Mouse (Mus musculus) forebrain, postnatal 0 days (tissue): ENCODE measurements around the gene Camk1d. TPM values are rescaled to one million over a fixed set of nuclear protein-coding genes. Genes with fewer than 3 reads are reported as not detected.

Source experiments
- ATAC-seq: fragments of 200-750 bp; cut with Nextera tagmentation; 2 replicates; pipeline ENCODE4 v1.8.0; 2017; ENCODE audit warnings: mild to moderate bottlenecking, moderate library complexity
- DNase-seq: peaks from one replicate; pipeline ENCODE4 v3.0.0-alpha.2; 2015
- H3K27ac ChIP-seq: fragments of 300-500 bp; sonication (generic); 2 replicates; pipeline ENCODE4 v1.5.1; 2014; ENCODE audit warnings: low read depth, mild to moderate bottlenecking, antibody characterized with exemption, low read length, moderate library complexity, mixed read lengths
- H3K27me3 ChIP-seq: fragments of 300-500 bp; sonication (generic); 2 replicates; pipeline ENCODE4 v1.6.1; 2014; ENCODE audit warnings: mild to moderate bottlenecking, low read length, mixed read lengths; ENCODE audit not compliant: insufficient read depth
- H3K36me3 ChIP-seq: fragments of 300-500 bp; sonication (generic); 2 replicates; pipeline ENCODE4 v1.6.1; 2014; ENCODE audit warnings: mild to moderate bottlenecking, moderate library complexity; ENCODE audit not compliant: insufficient read depth
- H3K4me1 ChIP-seq: fragments of 300-500 bp; sonication (generic); 2 replicates; pipeline ENCODE4 v1.6.1; 2014; ENCODE audit warnings: antibody characterized with exemption; ENCODE audit not compliant: insufficient read depth
- H3K4me2 ChIP-seq: fragments of 300-500 bp; sonication (generic); 2 replicates; pipeline ENCODE4 v1.6.1; 2014; ENCODE audit warnings: low read depth, mild to moderate bottlenecking, moderate library complexity
- H3K4me3 ChIP-seq: fragments of 300-500 bp; sonication (generic); 2 replicates; pipeline ENCODE4 v1.5.1; 2014; ENCODE audit warnings: low read depth, low read length, mixed read lengths
- H3K9ac ChIP-seq: fragments of 300-500 bp; sonication (generic); 2 replicates; pipeline ENCODE4 v1.6.1; 2014; ENCODE audit warnings: mild to moderate bottlenecking
- H3K9me3 ChIP-seq: fragments of 300-500 bp; sonication (generic); 2 replicates; pipeline ENCODE4 v1.6.1; 2016; ENCODE audit warnings: low read length
- CTCF ChIP-seq: sonication (generic); IDR thresholded peaks from 2 replicates; pipeline ENCODE4 v1.5.1; 2016; ENCODE audit warnings: antibody characterized with exemption, control low read depth, low read depth
- WGBS: fragments of 180-500 bp; shearing (Covaris S2); extraction: QIAGEN DNeasy Blood & Tissue Kit; methylation state at CpG from one replicate; pipeline ENCODE4 v1.1.7; 2014; 5-methylcytosine and 5-hydroxymethylcytosine counted together
- polyA plus RNA-seq: library from polyadenylated mRNA; unstranded; fragments of >200 nt; fragmentation: Nextera tagmentation; extraction: Ambion mirVana; gene quantifications from 2 replicates; pipeline ENCODE4 v1.2.1, GENCODE M21; 2015
- total RNA-seq: library from RNA; depleted of rRNA; stranded (reverse); fragments of >200 nt; gene quantifications from 2 replicates; pipeline ENCODE4 v1.2.3, GENCODE M21; 2014

Camk1d gene
- total and polyA plus RNA-seq, 2 experiments from 2014 or later: 10.5 to 29.0 TPM

DNA sequence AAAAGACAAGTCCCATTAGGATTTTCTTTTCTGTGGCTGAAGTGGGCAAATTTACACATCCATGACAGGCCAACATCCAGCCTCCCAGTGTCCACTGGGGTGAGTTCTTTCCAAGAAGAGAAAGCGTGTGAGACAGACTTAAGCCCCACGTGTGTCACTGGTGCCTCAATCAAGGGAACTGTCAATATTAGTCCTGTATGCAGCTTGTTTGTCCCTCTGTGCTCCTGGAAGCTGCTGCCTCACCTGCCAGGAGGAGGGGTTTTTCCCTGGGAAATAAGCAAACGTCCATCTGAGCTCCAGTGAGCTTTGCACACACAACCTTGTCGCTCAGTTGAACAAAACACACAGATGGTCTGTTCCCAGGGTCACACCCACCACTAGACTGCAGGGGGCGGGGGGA lies 124.2 kb downstream of the Camk1d start:
- H3K4me1 ChIP-seq: no peaks in the 10 kb centered on the region
- H3K27ac ChIP-seq: no peak overlapping the region
- no peaks in the 10 kb centered on the region for H3K36me3 ChIP-seq
- H3K4me3 ChIP-seq: no peak overlapping the region
- H3K9ac ChIP-seq: no peak overlapping the region
- 73% methylated on average over 5 of the region's 5 CpGs for WGBS
- no peak for ATAC-seq
- no peak for TF ChIP-seq CTCF
- DNase-seq: no peak
- H3K9me3 ChIP-seq: no peaks in the 10 kb centered on the region
- no peak overlapping the region for H3K4me2 ChIP-seq
- H3K27me3 ChIP-seq: no peaks in the 10 kb centered on the region

DNA sequence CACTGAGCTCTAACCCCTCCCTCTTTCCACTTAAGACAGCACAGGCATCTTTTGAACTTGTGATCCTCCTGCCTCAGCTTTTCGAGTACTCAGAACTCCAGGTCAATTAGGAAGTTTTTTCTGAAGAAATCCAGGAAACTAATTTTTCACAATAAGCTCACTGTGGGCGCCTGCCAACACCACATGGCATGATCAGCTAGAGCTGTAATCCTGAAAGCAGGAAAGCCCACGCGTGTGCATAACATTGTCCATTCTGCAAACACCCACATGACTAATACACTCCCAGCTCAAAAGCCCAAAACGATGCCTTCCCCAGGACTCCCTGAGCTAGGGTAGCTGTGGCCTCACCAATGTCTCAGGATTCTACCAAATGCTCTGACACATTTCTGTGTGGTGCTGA lies 125.2 kb downstream of the Camk1d start:
- WGBS: 72% methylated on average over 5 of the region's 5 CpGs
- Histone ChIP-seq H3K36me3 (no peaks in the 10 kb centered on the region), H3K4me3 (no peak overlapping the region), H3K27ac (no peak overlapping the region), H3K27me3 (no peaks in the 10 kb centered on the region), H3K4me2 (no peak overlapping the region), H3K9me3 (no peaks in the 10 kb centered on the region), H3K4me1 (peaks cover 6% of the 10 kb centered on the region; the same call in 1 of the 2 replicates), H3K9ac (no peak overlapping the region)
- ATAC-seq: no peak
- TF ChIP-seq CTCF: no peak
- no peak for DNase-seq

DNA sequence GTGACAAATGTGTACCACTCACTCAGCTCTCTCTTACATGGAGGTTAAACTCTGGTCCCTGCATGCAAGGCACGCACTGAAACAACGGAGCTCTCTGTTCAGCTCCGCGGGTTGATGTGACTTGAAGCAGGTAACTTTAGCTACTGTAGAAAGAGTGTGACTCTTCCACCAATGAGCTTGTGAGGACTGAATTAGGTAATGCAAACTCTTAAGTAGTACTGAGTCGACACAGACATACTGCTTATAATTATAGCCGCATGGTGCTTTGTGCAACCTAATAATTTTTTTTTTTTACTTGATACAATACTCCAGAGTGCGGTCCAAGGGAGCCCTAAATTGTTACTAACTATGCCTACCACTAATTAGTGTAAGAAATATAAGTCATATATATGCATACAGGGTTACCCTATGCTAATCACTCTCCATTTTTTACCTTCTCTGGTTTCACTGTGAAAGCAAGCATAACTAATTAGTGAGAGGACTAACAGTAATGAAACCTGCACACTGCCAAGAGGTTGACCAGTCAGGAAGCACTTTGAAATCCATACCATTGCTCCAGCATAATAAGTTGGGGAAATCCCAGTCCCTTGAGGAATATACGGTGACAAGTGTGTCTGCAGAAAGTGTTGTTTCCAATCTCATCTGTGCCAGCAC lies 125.9 kb downstream of the Camk1d start:
- Histone ChIP-seq H3K27ac (no peak overlapping the region), H3K4me3 (no peak overlapping the region), H3K36me3 (no peaks in the 10 kb centered on the region), H3K4me1 (peaks cover 7% of the 10 kb centered on the region; the same call in 1 of the 2 replicates), H3K9me3 (no peaks in the 10 kb centered on the region), H3K27me3 (no peaks in the 10 kb centered on the region), H3K4me2 (no peak overlapping the region), H3K9ac (no peak overlapping the region)
- no peak for DNase-seq
- TF ChIP-seq CTCF: no peak
- no peak for ATAC-seq
- WGBS: 83% methylated on average over 8 of the region's 8 CpGs

DNA sequence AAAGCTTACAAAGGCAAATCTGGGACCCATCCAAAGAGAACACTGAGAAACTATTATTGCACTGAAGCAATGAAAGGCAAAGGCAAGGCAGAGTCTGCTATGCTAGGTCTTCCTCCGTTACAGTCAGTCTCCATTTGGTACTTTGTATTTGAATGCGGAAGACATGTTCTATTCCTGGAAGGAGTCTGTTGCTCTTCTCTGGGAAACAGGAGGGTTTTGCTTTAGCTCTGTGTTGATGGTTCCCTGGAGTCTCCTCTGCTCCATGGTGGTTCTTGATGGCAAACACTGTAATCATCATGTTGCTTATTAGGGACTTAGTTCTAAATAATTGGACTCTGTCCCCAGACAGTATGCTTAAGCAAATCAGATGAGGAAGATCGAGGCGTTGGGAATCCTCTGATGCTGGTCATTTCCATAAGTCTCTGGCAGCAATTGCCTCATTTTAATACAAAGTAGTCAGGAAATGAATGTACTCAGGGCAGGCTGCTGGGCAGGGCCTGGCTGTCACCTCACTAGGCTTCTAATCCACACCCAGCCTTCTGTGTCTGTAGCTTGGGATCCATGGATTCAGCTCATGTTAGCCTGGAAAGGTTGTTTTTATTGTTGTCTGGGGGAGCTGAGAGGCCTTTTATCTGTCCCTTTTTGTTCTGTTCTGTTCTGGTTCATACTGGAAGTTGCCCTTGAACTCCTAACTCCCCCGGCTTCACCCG lies 129.8 kb downstream of the Camk1d start:
- TF ChIP-seq CTCF: no peak
- no peak for ATAC-seq
- H3K4me3 ChIP-seq: no peak overlapping the region
- H3K4me1 ChIP-seq: peaks cover 9% of the 10 kb centered on the region
- no peak overlapping the region for H3K9ac ChIP-seq
- no peak overlapping the region for H3K4me2 ChIP-seq
- H3K27me3 ChIP-seq: no peaks in the 10 kb centered on the region
- no peaks in the 10 kb centered on the region for H3K9me3 ChIP-seq
- DNase-seq: no peak
- H3K27ac ChIP-seq: no peak overlapping the region
- no peaks in the 10 kb centered on the region for H3K36me3 ChIP-seq
- WGBS: 61% methylated on average over 6 of the region's 6 CpGs

DNA sequence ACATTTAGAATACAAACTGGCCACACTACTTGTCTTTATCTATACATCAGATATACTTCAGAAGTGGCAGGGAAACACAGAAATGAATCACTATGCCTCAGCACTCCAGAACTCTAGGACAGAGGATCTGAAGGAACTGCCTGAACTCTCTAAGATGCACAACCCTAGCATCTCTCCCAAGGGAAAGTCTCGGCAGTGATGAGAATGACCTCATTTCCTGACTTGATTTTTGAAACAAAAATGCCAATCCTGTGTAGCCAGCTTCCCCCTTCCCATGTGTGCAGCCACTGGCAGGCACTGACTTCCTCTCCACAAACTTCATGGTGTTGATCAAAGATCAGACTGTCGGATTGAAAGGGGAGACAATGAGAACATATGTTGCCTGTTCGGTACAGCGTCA lies 134.9 kb downstream of the Camk1d start:
- DNase-seq (no peak), ATAC-seq (no peak)
- Histone ChIP-seq H3K4me1 (peaks cover 7% of the 10 kb centered on the region), H3K4me3 (no peak overlapping the region), H3K27me3 (no peaks in the 10 kb centered on the region), H3K27ac (no peak overlapping the region), H3K9ac (no peak overlapping the region), H3K9me3 (no peaks in the 10 kb centered on the region), H3K36me3 (no peaks in the 10 kb centered on the region), H3K4me2 (no peak overlapping the region)
- no peak for TF ChIP-seq CTCF
- WGBS: 54% methylated on average over 4 of the region's 4 CpGs

DNA sequence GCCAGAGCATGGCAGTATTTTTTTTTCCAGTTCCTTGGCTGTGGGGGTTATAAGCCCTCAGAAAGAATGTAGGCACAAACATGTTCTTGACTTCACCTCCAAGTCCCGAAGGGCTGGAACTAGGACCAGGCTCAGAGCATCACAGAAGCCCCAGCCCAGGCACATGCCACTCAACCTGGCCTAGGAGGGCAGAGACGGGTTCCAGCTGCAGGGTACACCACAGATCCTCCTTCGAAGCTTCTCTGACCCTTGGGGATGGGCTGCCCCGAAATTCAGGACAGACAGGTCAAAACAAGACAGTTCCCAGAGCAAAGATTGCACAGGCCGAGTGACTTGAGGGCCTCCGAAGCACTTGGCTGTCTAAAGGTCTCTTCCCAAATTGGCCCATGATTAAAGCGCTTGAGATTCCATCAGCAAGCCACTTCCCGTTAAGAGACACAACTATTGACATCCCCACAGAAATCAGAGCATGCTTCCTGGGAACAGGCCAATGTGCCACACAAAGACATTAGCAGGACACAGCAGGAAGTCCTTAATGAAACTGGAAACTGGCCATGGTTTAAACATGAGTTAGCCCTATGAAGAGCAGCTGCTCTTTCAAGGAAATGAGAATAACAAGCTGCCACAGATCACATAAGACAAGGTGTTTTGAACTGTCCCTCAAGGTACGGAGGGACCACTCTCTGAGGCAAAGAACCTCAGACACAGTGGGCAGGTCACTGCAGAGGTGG lies 136.8 kb downstream of the Camk1d start:
- H3K27ac ChIP-seq: no peak overlapping the region
- H3K36me3 ChIP-seq: no peaks in the 10 kb centered on the region
- WGBS: 37% methylated on average over 9 of the region's 9 CpGs

More for the DNA sequence above, 136.8 kb downstream of the Camk1d start:
- Histone ChIP-seq H3K4me3 (no peak overlapping the region), H3K9ac (no peak overlapping the region), H3K9me3 (no peaks in the 10 kb centered on the region), H3K27me3 (no peaks in the 10 kb centered on the region), H3K4me1 (peaks cover 4% of the 10 kb centered on the region; the same call in 1 of the 2 replicates), H3K4me2 (no peak overlapping the region)
- DNase-seq: peak; percentile 46
- no peak for TF ChIP-seq CTCF
- ATAC-seq: peak; percentile 61
